Mouse (Mus musculus): ENCODE data around the gene Tmed2. TPM values are rescaled to one million over a fixed set of nuclear protein-coding genes. Genes with fewer than 3 reads are reported as not detected.

Gene Tmed2
- 105 and 184 TPM in 2 replicates for polyA plus RNA-seq (2012)

- TF ChIP-seq GATA1 (IDR thresholded peaks at IDR 0.05; ENCODE audit: low read length), result no peak
These were observed at the start of gene Tmed2 for GRCm38 (mm10) chr5:124540383-124540786. Tmed2 (plus strand) TSS chr5:124540695.

GRCm38 (mm10) chr5:124491732-124492131 lies 48.8 kb upstream of the Tmed2 start:
- TF ChIP-seq GATA1 (IDR thresholded peaks at IDR 0.05; ENCODE audit: low read length), result no peak

- no peak for TF ChIP-seq GATA1 (IDR thresholded peaks at IDR 0.05; ENCODE audit: low read length)
These were observed 47.9 kb upstream of the Tmed2 start for GRCm38 (mm10) chr5:124492618-124493017.

GRCm38 (mm10) chr5:124493455-124493854 lies 47.0 kb upstream of the Tmed2 start:
- TF ChIP-seq GATA1 (IDR thresholded peaks at IDR 0.05; ENCODE audit: low read length), result no peak

GRCm38 (mm10) chr5:124495547-124495946 lies 44.9 kb upstream of the Tmed2 start:
- TF ChIP-seq GATA1 (IDR thresholded peaks at IDR 0.05; ENCODE audit: low read length), result no peak

GRCm38 (mm10) chr5:124496614-124497514 lies 43.6 kb upstream of the Tmed2 start:
- TF ChIP-seq GATA1 (IDR thresholded peaks at IDR 0.05; ENCODE audit: low read length), result no peak

- TF ChIP-seq GATA1 (IDR thresholded peaks at IDR 0.05; ENCODE audit: low read length), result no peak
These were observed 42.1 kb upstream of the Tmed2 start for GRCm38 (mm10) chr5:124498221-124498876.

- no peak for TF ChIP-seq GATA1 (IDR thresholded peaks at IDR 0.05; ENCODE audit: low read length)
These were observed 41.5 kb upstream of the Tmed2 start for GRCm38 (mm10) chr5:124499001-124499400.

- no peak for TF ChIP-seq GATA1 (IDR thresholded peaks at IDR 0.05; ENCODE audit: low read length)
These were observed 39.9 kb upstream of the Tmed2 start for GRCm38 (mm10) chr5:124500573-124500972.

GRCm38 (mm10) chr5:124501541-124501940 lies 39.0 kb upstream of the Tmed2 start:
- TF ChIP-seq GATA1 (IDR thresholded peaks at IDR 0.05; ENCODE audit: low read length), result no peak

GRCm38 (mm10) chr5:124503742-124504141 lies 36.8 kb upstream of the Tmed2 start:
- TF ChIP-seq GATA1 (IDR thresholded peaks at IDR 0.05; ENCODE audit: low read length), result no peak

- no peak for TF ChIP-seq GATA1 (IDR thresholded peaks at IDR 0.05; ENCODE audit: low read length)
These were observed 35.3 kb upstream of the Tmed2 start for GRCm38 (mm10) chr5:124505235-124505634.

GRCm38 (mm10) chr5:124506731-124507359 lies 33.6 kb upstream of the Tmed2 start:
- TF ChIP-seq GATA1 (IDR thresholded peaks at IDR 0.05; ENCODE audit: low read length), result no peak

GRCm38 (mm10) chr5:124509200-124509599 lies 31.3 kb upstream of the Tmed2 start:
- no peak for TF ChIP-seq GATA1 (IDR thresholded peaks at IDR 0.05; ENCODE audit: low read length)

GRCm38 (mm10) chr5:124509742-124510237 lies 30.7 kb upstream of the Tmed2 start:
- no peak for TF ChIP-seq GATA1 (IDR thresholded peaks at IDR 0.05; ENCODE audit: low read length)

GRCm38 (mm10) chr5:124510536-124511050 lies 29.9 kb upstream of the Tmed2 start:
- TF ChIP-seq GATA1 (IDR thresholded peaks at IDR 0.05; ENCODE audit: low read length), result no peak

Data from G1E-ER4 (cell line).